Mouse (Mus musculus): ENCODE measurements at regions not wholly inside any gene's neighbourhood (a gene's known extent, or its start where the extent isn't known, plus 50 kb on each side); places are given as distances from the start of the nearest gene placed in this dataset.

DNA sequence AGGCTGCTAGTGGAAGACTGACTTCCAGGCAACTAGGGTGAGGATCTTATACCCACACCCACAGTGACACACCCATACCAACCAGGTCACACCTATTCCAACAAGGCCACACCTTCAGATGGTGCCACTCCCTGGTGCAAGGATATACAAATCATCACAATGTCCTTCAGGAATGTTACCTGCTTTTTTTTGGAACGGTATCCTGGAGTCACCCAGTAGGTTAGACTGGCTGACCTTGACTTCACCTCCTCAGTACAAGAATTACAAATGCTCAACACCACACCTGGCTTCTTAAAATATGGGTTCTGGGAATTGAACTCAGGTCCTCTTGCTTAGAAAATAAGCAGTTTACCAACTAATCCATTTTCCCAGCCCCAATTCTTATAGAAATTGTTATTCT lies 1333.2 kb downstream of the Zfp704 start:
- no peak overlapping the region for H3K9ac ChIP-seq (replicated peaks; ENCODE audit: low read depth, low read length)
- no peak overlapping the region for H3K4me3 ChIP-seq (ENCODE audit: low read depth, low read length)
- WGBS: 58% methylated on average over 1 of the region's 1 CpGs
- H3K9me3 ChIP-seq (ENCODE audit: control insufficient read depth, low read depth, low read length): no peaks in the 10 kb centered on the region
- H3K4me2 ChIP-seq (replicated peaks; ENCODE audit: low read depth, low read length): no peak overlapping the region
- H3K27ac ChIP-seq (ENCODE audit: low read length): no peak overlapping the region
- no peaks in the 10 kb centered on the region for H3K36me3 ChIP-seq (ENCODE audit: control insufficient read depth, insufficient read depth, low read length)
- ATAC-seq (ENCODE audit: insufficient number of reproducible peaks, insufficient read depth, low FRiP score, low read depth): no peak
- H3K27me3 ChIP-seq (ENCODE audit: control insufficient read depth, insufficient read depth, low read length): no peaks in the 10 kb centered on the region
- H3K4me1 ChIP-seq (ENCODE audit: control insufficient read depth, insufficient read depth, low read length): no peaks in the 10 kb centered on the region

DNA sequence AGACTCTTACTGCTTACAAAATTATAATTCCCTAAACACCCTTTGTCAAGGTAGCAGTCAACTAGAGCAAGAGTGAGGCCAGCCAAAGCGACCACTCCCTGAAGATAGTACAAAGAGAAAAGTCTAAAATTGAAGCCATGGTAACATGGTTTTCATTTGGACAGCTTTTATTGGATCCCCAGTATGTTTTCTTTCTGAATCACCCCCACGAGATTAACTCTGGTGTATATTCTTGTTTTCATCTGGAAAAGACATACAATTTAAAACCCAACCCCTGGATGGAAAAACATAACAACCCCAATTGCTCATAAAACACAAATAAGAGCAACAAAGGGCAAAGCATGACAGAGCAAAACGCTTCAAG lies 1339.0 kb downstream of the Zfp704 start:
- no peaks in the 10 kb centered on the region for H3K36me3 ChIP-seq (ENCODE audit: control insufficient read depth, insufficient read depth, low read length)
- H3K4me3 ChIP-seq (ENCODE audit: low read depth, low read length): no peak overlapping the region
- no peaks in the 10 kb centered on the region for H3K9me3 ChIP-seq (ENCODE audit: control insufficient read depth, low read depth, low read length)
- 81% methylated on average over 3 of the region's 3 CpGs for WGBS
- H3K4me2 ChIP-seq (replicated peaks; ENCODE audit: low read depth, low read length): no peak overlapping the region
- no peak overlapping the region for H3K27ac ChIP-seq (ENCODE audit: low read length)
- no peaks in the 10 kb centered on the region for H3K27me3 ChIP-seq (ENCODE audit: control insufficient read depth, insufficient read depth, low read length)
- no peak for ATAC-seq (ENCODE audit: insufficient number of reproducible peaks, insufficient read depth, low FRiP score, low read depth)
- H3K4me1 ChIP-seq (ENCODE audit: control insufficient read depth, insufficient read depth, low read length): no peaks in the 10 kb centered on the region
- H3K9ac ChIP-seq (replicated peaks; ENCODE audit: low read depth, low read length): no peak overlapping the region

DNA sequence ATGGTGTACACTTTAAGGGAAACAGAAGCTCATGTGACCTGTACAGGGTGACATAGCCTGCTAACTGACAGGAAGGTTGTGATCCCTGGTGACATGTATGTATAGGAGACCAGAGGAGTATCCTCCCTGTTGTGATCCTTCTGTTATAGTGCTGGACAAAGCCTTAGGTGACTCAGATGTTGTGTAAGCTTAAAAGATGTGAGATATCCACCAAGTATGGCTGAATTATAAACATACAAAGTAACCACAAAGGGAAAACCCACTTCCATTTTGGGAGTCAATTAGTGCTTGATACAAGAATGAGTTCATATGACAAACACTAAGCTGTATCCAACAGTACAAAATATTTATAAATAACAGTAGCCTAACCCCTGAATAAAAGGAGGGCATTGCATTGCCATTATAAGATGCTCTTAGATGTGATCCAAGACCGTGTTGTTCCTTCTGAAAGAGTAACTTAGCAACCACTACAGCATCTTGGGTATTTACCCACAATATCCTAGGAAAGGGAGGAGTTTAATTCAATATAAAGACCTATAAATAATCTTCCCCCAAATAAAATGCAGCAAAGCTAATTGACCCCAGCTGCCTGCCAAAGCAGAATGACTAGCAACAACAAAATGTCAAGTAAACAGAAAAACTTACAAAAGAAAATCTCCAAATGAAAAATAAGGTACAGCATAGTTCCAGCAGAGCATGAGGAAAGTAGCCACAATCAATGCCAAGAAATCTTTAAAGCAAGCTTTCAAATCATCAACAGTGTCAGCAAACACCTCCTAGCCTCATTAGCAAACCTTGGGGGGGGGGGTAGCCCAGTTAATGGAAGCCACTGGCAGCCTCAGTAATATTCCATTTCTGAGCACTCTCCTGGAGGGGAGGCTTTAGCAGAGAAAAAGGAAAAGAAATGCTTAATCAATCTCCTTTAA lies 1339.6 kb downstream of the Zfp704 start:
- H3K27ac ChIP-seq (ENCODE audit: low read length): no peak overlapping the region
- no peaks in the 10 kb centered on the region for H3K9me3 ChIP-seq (ENCODE audit: control insufficient read depth, low read depth, low read length)
- no peak overlapping the region for H3K9ac ChIP-seq (replicated peaks; ENCODE audit: low read depth, low read length)
- 71% methylated on average over 1 of the region's 1 CpGs for WGBS
- no peaks in the 10 kb centered on the region for H3K36me3 ChIP-seq (ENCODE audit: control insufficient read depth, insufficient read depth, low read length)
- no peak overlapping the region for H3K4me3 ChIP-seq (ENCODE audit: low read depth, low read length)
- no peaks in the 10 kb centered on the region for H3K27me3 ChIP-seq (ENCODE audit: control insufficient read depth, insufficient read depth, low read length)
- no peak for ATAC-seq (ENCODE audit: insufficient number of reproducible peaks, insufficient read depth, low FRiP score, low read depth)
- no peak overlapping the region for H3K4me2 ChIP-seq (replicated peaks; ENCODE audit: low read depth, low read length)
- H3K4me1 ChIP-seq (ENCODE audit: control insufficient read depth, insufficient read depth, low read length): no peaks in the 10 kb centered on the region

DNA sequence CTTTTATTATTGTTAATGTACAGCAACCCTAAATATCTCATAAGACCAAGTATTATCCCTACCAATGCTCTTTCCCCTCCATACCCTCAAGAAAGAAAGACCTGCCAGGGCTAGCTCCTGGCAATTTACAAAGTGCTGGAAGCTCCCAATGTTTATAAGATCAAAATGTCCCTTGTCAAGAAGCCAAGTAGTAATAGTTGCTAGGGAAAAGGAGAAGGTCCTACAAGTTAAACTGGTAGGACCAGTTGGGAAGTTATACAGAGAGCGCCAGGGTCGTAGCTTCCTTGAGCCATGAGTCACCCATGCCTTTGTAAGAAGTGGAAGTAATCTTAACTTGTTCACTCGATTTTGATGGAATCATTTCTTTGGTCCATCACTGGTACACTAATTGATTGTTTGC lies 1344.1 kb downstream of the Zfp704 start:
- no peaks in the 10 kb centered on the region for H3K36me3 ChIP-seq (ENCODE audit: control insufficient read depth, insufficient read depth, low read length)
- no peaks in the 10 kb centered on the region for H3K9me3 ChIP-seq (ENCODE audit: control insufficient read depth, low read depth, low read length)
- no peaks in the 10 kb centered on the region for H3K27me3 ChIP-seq (ENCODE audit: control insufficient read depth, insufficient read depth, low read length)
- no peak overlapping the region for H3K9ac ChIP-seq (replicated peaks; ENCODE audit: low read depth, low read length)
- 69% methylated on average over 3 of the region's 3 CpGs for WGBS
- no peak overlapping the region for H3K27ac ChIP-seq (ENCODE audit: low read length)
- H3K4me2 ChIP-seq (replicated peaks; ENCODE audit: low read depth, low read length): no peak overlapping the region
- ATAC-seq (ENCODE audit: insufficient number of reproducible peaks, insufficient read depth, low FRiP score, low read depth): no peak
- H3K4me1 ChIP-seq (ENCODE audit: control insufficient read depth, insufficient read depth, low read length): no peaks in the 10 kb centered on the region
- no peak overlapping the region for H3K4me3 ChIP-seq (ENCODE audit: low read depth, low read length)

DNA sequence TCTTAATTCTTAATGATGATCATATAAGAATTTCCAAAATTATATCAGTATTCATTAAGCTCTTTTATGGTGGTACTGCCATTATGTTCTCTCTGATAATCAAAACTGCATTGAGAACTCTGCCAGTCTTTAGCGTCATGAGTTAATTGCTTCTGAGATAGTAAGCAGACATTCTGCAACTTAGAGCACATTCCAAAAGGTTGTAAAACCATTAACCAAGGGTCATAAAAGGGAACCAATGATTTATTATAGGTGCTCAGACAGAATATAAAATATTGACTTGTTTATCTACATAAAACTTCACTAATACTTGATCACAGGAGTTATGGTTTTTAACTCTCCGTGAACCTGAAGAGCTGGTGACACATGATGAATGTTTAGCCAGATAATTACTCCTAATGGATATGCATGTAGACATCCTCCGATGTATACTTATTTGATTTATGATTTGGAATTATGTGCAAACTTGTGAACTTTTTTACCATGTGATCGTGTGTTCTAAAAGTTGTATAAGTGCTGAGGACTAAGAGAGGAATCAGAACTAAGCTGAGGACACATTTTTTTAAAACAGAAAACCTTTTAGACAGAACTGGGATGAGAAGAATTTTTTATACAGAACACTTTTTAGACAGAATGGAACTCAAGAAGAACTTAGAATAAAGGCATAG lies 1345.4 kb downstream of the Zfp704 start:
- ATAC-seq (ENCODE audit: insufficient number of reproducible peaks, insufficient read depth, low FRiP score, low read depth): no peak
- Histone ChIP-seq H3K9me3 (ENCODE audit: control insufficient read depth, low read depth, low read length) (no peaks in the 10 kb centered on the region), H3K4me1 (ENCODE audit: control insufficient read depth, insufficient read depth, low read length) (no peaks in the 10 kb centered on the region), H3K27ac (ENCODE audit: low read length) (no peak overlapping the region), H3K27me3 (ENCODE audit: control insufficient read depth, insufficient read depth, low read length) (no peaks in the 10 kb centered on the region), H3K4me2 (replicated peaks; ENCODE audit: low read depth, low read length) (no peak overlapping the region), H3K36me3 (ENCODE audit: control insufficient read depth, insufficient read depth, low read length) (no peaks in the 10 kb centered on the region), H3K9ac (replicated peaks; ENCODE audit: low read depth, low read length) (no peak overlapping the region), H3K4me3 (ENCODE audit: low read depth, low read length) (no peak overlapping the region)
- 20% methylated on average over 4 of the region's 4 CpGs for WGBS

DNA sequence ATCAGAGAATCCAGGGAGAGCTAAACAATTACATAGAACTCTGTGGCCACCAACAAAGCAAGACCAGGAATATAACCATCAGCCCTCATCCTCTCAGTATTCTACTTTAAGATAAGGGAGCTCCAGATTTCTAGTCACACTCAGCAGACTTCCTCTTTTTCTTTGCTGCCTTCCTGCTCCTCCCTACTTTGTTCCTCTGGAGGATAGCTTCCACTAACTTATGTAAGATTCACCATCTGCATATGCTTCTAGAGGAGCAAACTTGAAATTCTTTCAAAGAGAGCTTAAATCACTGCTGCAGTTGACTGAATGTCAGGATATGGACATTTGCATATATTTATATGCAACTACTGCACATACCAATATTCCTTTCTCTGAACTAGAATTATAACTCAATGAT lies 1352.6 kb downstream of the Zfp704 start:
- Histone ChIP-seq H3K27ac (ENCODE audit: low read length) (no peak overlapping the region), H3K4me1 (ENCODE audit: control insufficient read depth, insufficient read depth, low read length) (no peaks in the 10 kb centered on the region), H3K4me3 (ENCODE audit: low read depth, low read length) (no peak overlapping the region), H3K27me3 (ENCODE audit: control insufficient read depth, insufficient read depth, low read length) (no peaks in the 10 kb centered on the region), H3K9ac (replicated peaks; ENCODE audit: low read depth, low read length) (no peak overlapping the region), H3K36me3 (ENCODE audit: control insufficient read depth, insufficient read depth, low read length) (no peaks in the 10 kb centered on the region), H3K4me2 (replicated peaks; ENCODE audit: low read depth, low read length) (no peak overlapping the region), H3K9me3 (ENCODE audit: control insufficient read depth, low read depth, low read length) (no peaks in the 10 kb centered on the region)
- ATAC-seq (ENCODE audit: insufficient number of reproducible peaks, insufficient read depth, low FRiP score, low read depth): no peak

DNA sequence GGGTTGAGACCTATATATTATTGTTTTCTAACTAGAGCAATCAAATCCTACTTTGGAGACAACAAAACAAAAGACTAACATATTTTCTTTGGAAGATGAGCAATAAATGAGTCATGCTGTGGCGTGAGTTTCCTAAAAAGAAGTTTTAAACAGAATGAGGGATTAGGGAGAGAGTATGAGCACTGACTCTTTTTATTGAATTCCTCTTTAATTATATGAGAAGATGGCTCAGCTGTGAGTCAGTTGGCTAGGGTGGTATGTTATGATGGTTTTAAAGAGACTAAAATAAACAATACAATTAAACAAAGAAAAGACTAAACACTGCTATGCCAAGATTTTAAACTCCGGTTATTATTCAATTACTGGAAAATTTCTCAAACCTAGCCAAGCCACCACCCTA lies 1357.6 kb downstream of the Zfp704 start:
- Histone ChIP-seq H3K9ac (replicated peaks; ENCODE audit: low read depth, low read length) (no peak overlapping the region), H3K4me2 (replicated peaks; ENCODE audit: low read depth, low read length) (no peak overlapping the region), H3K9me3 (ENCODE audit: control insufficient read depth, low read depth, low read length) (no peaks in the 10 kb centered on the region), H3K4me1 (ENCODE audit: control insufficient read depth, insufficient read depth, low read length) (no peaks in the 10 kb centered on the region), H3K27me3 (ENCODE audit: control insufficient read depth, insufficient read depth, low read length) (no peaks in the 10 kb centered on the region), H3K4me3 (ENCODE audit: low read depth, low read length) (no peak overlapping the region), H3K27ac (ENCODE audit: low read length) (no peak overlapping the region), H3K36me3 (ENCODE audit: control insufficient read depth, insufficient read depth, low read length) (no peaks in the 10 kb centered on the region)
- no peak for ATAC-seq (ENCODE audit: insufficient number of reproducible peaks, insufficient read depth, low FRiP score, low read depth)
- 73% methylated on average over 2 of the region's 2 CpGs for WGBS

DNA sequence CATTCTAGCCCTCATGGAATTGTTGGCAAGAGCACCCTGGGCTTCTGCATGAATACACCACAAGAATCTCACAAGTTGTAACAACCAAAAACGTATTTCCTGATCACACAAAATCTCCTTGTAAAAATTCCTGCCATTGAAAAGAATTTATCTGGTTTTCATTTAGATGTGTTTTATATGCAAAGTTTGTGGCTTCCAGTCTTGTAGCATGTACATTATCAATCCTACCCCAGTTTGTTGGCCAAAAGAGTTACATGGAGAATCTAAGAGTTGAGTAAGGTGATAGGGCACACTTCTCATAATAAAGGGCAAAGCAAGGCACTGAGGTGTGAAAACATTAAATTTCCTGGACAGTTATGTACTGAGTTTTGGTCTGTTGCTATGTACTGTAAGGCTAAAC lies 1361.0 kb downstream of the Zfp704 start:
- H3K4me1 ChIP-seq (ENCODE audit: control insufficient read depth, insufficient read depth, low read length): no peaks in the 10 kb centered on the region
- H3K4me2 ChIP-seq (replicated peaks; ENCODE audit: low read depth, low read length): no peak overlapping the region
- H3K27me3 ChIP-seq (ENCODE audit: control insufficient read depth, insufficient read depth, low read length): no peaks in the 10 kb centered on the region
- H3K27ac ChIP-seq (ENCODE audit: low read length): no peak overlapping the region
- H3K9me3 ChIP-seq (ENCODE audit: control insufficient read depth, low read depth, low read length): no peaks in the 10 kb centered on the region
- ATAC-seq (ENCODE audit: insufficient number of reproducible peaks, insufficient read depth, low FRiP score, low read depth): no peak
- 79% methylated on average over 1 of the region's 1 CpGs for WGBS
- no peaks in the 10 kb centered on the region for H3K36me3 ChIP-seq (ENCODE audit: control insufficient read depth, insufficient read depth, low read length)
- H3K9ac ChIP-seq (replicated peaks; ENCODE audit: low read depth, low read length): no peak overlapping the region
- H3K4me3 ChIP-seq (ENCODE audit: low read depth, low read length): no peak overlapping the region
